Mouse (Mus musculus): ENCODE data around the gene Cers5.

DNA sequence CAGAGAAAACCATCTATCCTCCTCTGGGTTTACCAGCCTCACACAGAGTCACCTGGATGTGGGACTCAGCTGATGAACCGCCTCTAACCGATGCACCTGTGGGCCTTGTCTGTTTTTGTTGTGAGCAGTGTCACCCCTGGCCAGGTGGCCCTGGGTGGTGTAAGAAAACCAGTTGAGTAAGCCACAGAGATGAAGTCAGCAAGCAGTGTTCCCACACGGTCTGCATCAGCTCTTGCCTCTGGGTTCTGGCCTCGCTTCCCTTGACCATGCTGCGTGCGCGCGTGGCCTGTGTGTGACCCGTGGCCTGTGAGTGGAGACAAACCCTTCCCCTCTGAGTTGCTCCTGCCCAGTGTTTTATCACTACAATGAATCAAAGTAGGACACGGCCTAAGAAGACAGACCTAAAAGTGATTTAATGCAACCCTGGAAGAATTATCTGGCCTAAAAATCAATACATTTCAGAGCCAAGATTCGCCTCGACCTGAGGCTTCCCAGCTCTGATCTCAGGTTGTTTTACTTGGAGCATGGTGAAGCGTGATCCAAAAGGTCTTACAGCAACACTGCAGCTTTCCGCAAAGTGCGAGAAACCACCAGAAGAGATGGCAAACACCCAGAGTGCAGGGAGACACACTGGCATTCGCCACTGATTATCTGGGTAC lies 6.1 kb upstream of the Cers5 start:
- TF ChIP-seq CTCF (IDR thresholded peaks at IDR 0.05; ENCODE audit: control insufficient read depth, insufficient read depth, insufficient replicate concordance, low read depth, low read length) (no peak), POLR2A (IDR thresholded peaks at IDR 0.05; ENCODE audit: control insufficient read depth, low read depth, low read length) (no peak)
